20 mouse cellular contexts compared by ENCODE assay signal in genomic region chr19:58065514-58065913, GRCm38 (mm10).
DNase-seq lines count a peak whose midpoint lies in the region; ATAC-seq and TF ChIP-seq lines count a peak whose summit lies in the region.
"Had no signal": no experiment of that assay in that cellular context is flagged by ENCODE, and none has a peak within 500 bp of the region (broad histone marks: within the 10 kb centered on the region; RNA-seq: fewer than 3 reads in every experiment).

No protein-coding gene starts in this region.

- H3K9ac ChIP-seq in liver, adult 2 months (ENCODE audit: low read depth, low read length), result no peak overlapping the region
- H3K9ac ChIP-seq in ES-E14 (ENCODE audit: insufficient read depth, low read depth, low read length, poor library complexity, severe bottlenecking), result no peak overlapping the region
- no peak overlapping the region for H3K9ac ChIP-seq in intestine, embryonic 16.5 days (ENCODE audit: low read depth, low read length)
- H3K9ac ChIP-seq: heart, embryonic 15.5 days; limb, embryonic 13.5 days; midbrain, embryonic 12.5 days had no signal

- no peaks in the 10 kb centered on the region for H3K27me3 ChIP-seq in liver, adult 2 months (ENCODE audit: control insufficient read depth, insufficient read depth, low read length)
- H3K27me3 ChIP-seq in intestine, embryonic 16.5 days (replicated peaks; ENCODE audit: control insufficient read depth, insufficient read depth, low read length), result no peaks in the 10 kb centered on the region
- H3K27me3 ChIP-seq: heart, embryonic 15.5 days; midbrain, embryonic 12.5 days had no signal

- H3K9me3 ChIP-seq in ES-E14 (ENCODE audit: control insufficient read depth, insufficient read depth, low read depth, low read length), result no peaks in the 10 kb centered on the region
- no peaks in the 10 kb centered on the region for H3K9me3 ChIP-seq in intestine, embryonic 16.5 days (ENCODE audit: control insufficient read depth, low read length)
- H3K9me3 ChIP-seq: heart, embryonic 15.5 days; hindbrain, embryonic 10.5 days; limb, embryonic 13.5 days; midbrain, embryonic 12.5 days had no signal

- TF ChIP-seq CTCF in liver, adult 2 months (IDR thresholded peaks at IDR 0.05; ENCODE audit: low read depth, low read length), result no peak

- no peak overlapping the region for H3K4me2 ChIP-seq in intestine, embryonic 16.5 days (ENCODE audit: low read depth, low read length)
- H3K4me2 ChIP-seq: limb, embryonic 13.5 days; midbrain, embryonic 12.5 days had no signal

- peak overlapping the region; percentile 64 for H3K27ac ChIP-seq in liver, adult 2 months (replicated peaks; ENCODE audit: insufficient read depth, low read depth, low read length)
- H3K27ac ChIP-seq in ES-E14 (ENCODE audit: insufficient read depth, low read depth, low read length, poor library complexity, severe bottlenecking), result no peak overlapping the region
- H3K27ac ChIP-seq in intestine, embryonic 16.5 days (ENCODE audit: low read length), result no peak overlapping the region
- H3K27ac ChIP-seq: forebrain, embryonic 10.5 days; hindbrain, embryonic 10.5 days; layer of hippocampus, adult 2 months; limb, embryonic 13.5 days; midbrain, embryonic 12.5 days had no signal

- peak; percentile 44; the same call in 1 of the 2 replicates for ATAC-seq in granulocyte monocyte progenitor cell, adult 5-6 weeks (replicated peaks; ENCODE audit: poor library complexity, severe bottlenecking)
- no peak for ATAC-seq in intestine, embryonic 16.5 days
- ATAC-seq: forebrain, embryonic 16.5 days; hindbrain, embryonic 16.5 days; intestine, postnatal 0 days had no signal

- in situ Hi-C loops in ES-E14 (cut with MboI; ENCODE audit: low sequenced_read_pairs in 2 of 2, unreplicated experiment in 2 of 2), result no loop called here

- H3K36me3 ChIP-seq in liver, adult 2 months (ENCODE audit: control insufficient read depth, insufficient read depth, low read length), result no peaks in the 10 kb centered on the region
- no peaks in the 10 kb centered on the region for H3K36me3 ChIP-seq in ES-E14 (ENCODE audit: control insufficient read depth, insufficient read depth, low read length, poor library complexity, severe bottlenecking)
- no peaks in the 10 kb centered on the region for H3K36me3 ChIP-seq in intestine, embryonic 16.5 days (ENCODE audit: control insufficient read depth, insufficient read depth, low read length)
- H3K36me3 ChIP-seq: heart, embryonic 15.5 days; hindbrain, embryonic 10.5 days; midbrain, embryonic 12.5 days had no signal

- no peaks in the 10 kb centered on the region for H3K79me2 ChIP-seq in liver, adult 2 months (ENCODE audit: control insufficient read depth, insufficient read depth, low read length)

- 84% methylated on average over 2 of the region's 2 CpGs for WGBS in liver, adult 2 months
- WGBS in intestine, embryonic 16.5 days, result 79% methylated on average over 2 of the region's 2 CpGs

- peaks cover 6% of the 10 kb centered on the region for H3K4me1 ChIP-seq in liver, adult 2 months (ENCODE audit: control insufficient read depth, insufficient read depth, low read length)
- H3K4me1 ChIP-seq in ES-E14 (ENCODE audit: control insufficient read depth in 2 of 2, insufficient read depth in 2 of 2, low read length in 2 of 2, poor library complexity in 1 of 2), result peaks cover 14 to 15% of the 10 kb centered on the region in 2 experiments
- peaks cover 3% of the 10 kb centered on the region for H3K4me1 ChIP-seq in intestine, embryonic 16.5 days (ENCODE audit: control insufficient read depth, insufficient read depth, low read length)

- no peak overlapping the region for H3K4me3 ChIP-seq in liver, adult 2 months (ENCODE audit: insufficient read depth, low read depth, low read length)
- no peak overlapping the region for H3K4me3 ChIP-seq in ES-E14 (ENCODE audit: insufficient read depth in 1 of 2, low read depth in 1 of 2, low read length in 2 of 2, poor library complexity in 1 of 2, severe bottlenecking in 1 of 2)
- H3K4me3 ChIP-seq in intestine, embryonic 16.5 days (ENCODE audit: low read length), result no peak overlapping the region
- H3K4me3 ChIP-seq: forebrain, embryonic 10.5 days; heart, embryonic 15.5 days; hindbrain, embryonic 10.5 days; layer of hippocampus, adult 2 months; limb, embryonic 13.5 days; midbrain, embryonic 12.5 days had no signal

- DNase-seq in liver, adult 2 months (ENCODE audit: extremely low read depth, low read depth, low spot score), result no peak
- no peak for DNase-seq in liver
- no peak for DNase-seq in ES-E14 (ENCODE audit: low read depth, low spot score)
- DNase-seq in Muller cell, postnatal 12 days (ENCODE audit: inconsistent ontology term), result no peak
- no peak for DNase-seq in B cell, adult 2 months
- DNase-seq: adrenal gland, postnatal 14 days; cerebellum, adult 9-11 months; gastrocnemius, postnatal 14 days; kidney, postnatal 25 days had no signal

- no peak for TF ChIP-seq POLR2A in liver, adult 2 months (IDR thresholded peaks at IDR 0.05; ENCODE audit: extremely low read depth, insufficient read depth, low read length)

TF ChIP-seq in ES-E14, 5 proteins besides CTCF, POLR2A, EP300 and RAD21:
- TF ChIP-seq CHD2 (IDR thresholded peaks at IDR 0.05; ENCODE audit: low read depth, low read length) (no peak), MAFK (IDR thresholded peaks at IDR 0.05; ENCODE audit: insufficient read depth, low read depth, low read length) (peak; percentile 59)
